Mouse (Mus musculus): ENCODE data around the gene Gm14399.
"Not testable (repeated sequence)": the region's sequence is repeated elsewhere in the genome, so short reads cannot be mapped to it uniquely, and the experiment has no call there.

Gene Gm14399

DNA sequence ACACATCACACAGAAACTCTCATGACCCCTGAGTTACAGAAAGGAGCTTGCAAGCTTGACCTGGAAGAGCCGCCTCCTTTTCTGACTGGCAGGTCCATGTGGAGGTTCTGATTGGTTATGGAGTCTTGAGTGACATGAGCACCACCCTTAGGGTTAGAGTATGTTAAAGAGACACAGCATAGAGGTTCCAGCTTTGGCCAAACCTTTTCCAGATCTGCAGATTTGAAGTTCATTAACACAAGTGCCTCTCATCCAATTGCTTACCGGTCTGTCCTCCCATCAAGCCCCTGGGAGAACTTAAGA is at the start of gene Gm14399:
TSS of gene Gm14399 (minus strand) at position 20 of the 303 bp plus-strand sequence.
- DNase-seq (ENCODE audit: extremely low spot score), result not testable (repeated sequence)

DNA sequence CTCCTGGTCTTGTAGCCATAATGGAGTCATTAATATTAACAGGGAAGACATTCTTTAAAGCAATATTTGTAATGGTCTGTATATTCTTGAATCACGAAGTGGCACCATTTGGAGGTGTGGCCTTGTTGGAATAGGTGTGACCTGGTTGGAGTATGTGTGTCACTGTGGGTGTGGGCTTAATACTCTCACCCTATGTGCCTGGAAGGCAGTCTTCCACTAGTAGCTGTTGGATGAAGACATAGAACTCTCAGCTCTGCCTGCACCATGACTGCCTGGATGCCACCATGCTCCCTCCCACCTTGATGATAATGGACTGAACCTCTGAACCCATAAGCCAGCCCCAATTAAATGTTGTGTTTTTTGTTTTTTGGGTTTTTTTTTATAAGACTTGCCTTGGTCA is 37.2 kb upstream of the Gm14399 start:
- DNase-seq (ENCODE audit: extremely low spot score), result not testable (repeated sequence)

DNA sequence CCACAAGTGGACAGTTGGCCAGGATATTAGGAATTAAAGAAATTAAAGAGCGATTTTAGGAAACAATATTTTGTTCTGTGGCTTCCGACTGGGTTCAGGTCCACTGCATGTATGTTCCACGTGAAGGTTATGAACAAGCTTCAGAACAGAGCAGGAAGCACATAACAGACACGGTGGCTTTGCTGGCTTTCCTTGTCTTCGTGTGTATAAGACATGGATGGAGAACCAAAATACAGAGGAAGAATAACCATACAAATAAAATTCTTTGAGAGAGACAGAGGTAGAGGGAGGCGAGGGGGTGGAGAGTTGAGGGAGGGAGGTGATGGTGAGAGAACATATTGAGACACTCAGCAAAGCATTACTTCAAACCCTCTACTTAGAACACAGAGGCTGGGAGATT is 34.5 kb upstream of the Gm14399 start:
- no peak for DNase-seq (ENCODE audit: extremely low spot score)

DNA sequence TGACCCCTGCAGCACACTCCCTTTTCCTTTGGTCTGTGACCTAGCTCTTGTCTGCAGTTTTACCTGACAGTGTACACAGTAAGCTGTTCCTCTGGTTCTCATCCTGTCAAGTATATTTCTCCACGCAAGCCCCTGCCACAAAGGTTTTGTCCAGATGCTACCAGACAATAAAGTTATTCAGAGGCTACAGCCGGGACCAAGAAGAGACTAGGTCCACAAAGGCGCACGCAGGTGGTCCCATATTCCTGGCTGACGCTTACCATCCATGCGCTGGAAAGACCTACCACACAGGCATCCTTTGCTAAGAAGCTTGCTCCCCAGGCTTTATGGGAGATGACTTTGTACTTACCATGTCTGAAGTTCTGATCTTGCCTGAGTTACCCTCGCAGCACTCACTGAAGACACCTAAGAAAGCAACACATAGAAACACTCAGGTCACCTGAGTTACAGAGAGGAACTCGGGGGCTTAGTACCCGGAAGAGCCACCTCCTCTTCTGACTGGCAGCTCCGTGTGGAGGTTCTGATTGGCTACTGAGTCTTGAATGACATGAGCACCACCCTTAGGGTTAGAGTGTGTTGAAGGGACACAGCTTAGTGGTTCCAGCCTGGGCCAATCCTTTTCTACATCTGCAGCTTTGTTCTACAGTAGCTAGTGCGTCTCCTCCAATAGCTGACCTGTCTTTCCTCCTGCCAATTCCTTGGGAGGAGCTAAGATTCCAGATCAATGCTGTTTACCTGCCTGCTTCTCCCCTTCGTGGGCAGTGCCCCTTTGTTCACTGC is 33.8 kb upstream of the Gm14399 start, which contains the start of gene Gm14443:
TSS of gene Gm14443 (minus strand) at position 471 of the 780 bp plus-strand sequence.
- not testable (repeated sequence) for DNase-seq (ENCODE audit: extremely low spot score)

DNA sequence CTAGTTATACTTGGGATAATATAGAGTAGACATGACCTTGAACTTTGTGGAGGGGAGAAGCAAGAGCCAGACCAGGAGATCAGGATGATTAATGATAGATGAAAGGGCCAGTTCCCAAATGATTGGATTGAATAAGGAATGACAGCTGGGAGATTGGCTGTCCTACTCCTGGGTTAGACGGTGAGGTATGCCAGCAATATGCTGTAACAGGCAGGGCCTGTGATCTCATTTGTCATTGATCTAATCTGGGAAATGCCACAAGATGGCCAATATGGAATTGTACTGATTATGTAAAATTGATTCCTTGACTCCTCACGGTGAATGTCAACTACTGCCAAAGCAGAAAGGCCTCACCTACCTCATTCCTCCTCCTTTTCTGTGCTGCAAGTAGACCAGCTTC is 32.2 kb upstream of the Gm14399 start:
- not testable (repeated sequence) for DNase-seq (ENCODE audit: extremely low spot score)

- not testable (repeated sequence) for DNase-seq (ENCODE audit: extremely low spot score)
Measured at GRCm38 (mm10) chr2:175172906-175173595, 31.2 kb upstream of the Gm14399 start.

- no peak for DNase-seq (ENCODE audit: extremely low spot score)
Measured at GRCm38 (mm10) chr2:175172123-175172522, 30.3 kb upstream of the Gm14399 start.

GRCm38 (mm10) chr2:175166870-175167269 is 25.1 kb upstream of the Gm14399 start:
- DNase-seq (ENCODE audit: extremely low spot score), result not testable (repeated sequence)

DNA sequence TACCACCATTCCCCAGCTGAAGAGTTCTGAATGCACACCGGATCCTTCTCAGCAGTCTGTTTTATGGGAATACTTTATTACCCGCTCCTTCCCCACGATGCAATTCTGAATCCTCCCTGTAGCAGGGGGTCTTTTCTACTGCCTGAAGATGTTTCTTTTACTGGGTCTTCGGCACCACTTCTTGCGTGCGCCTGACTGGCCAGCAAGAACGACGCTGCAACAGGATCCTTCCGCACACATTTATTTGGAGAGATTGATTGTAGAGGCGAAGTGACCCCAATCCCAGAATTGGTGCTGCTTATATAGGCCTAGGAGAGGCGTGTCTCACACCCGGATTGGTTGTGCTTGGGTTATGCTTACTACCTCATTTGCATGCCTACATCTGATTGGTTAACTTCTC is 23.3 kb upstream of the Gm14399 start:
- DNase-seq (ENCODE audit: extremely low spot score), result not testable (repeated sequence)

- not testable (repeated sequence) for DNase-seq (ENCODE audit: extremely low spot score)
Measured at GRCm38 (mm10) chr2:175161438-175161837, 19.6 kb upstream of the Gm14399 start.

DNA sequence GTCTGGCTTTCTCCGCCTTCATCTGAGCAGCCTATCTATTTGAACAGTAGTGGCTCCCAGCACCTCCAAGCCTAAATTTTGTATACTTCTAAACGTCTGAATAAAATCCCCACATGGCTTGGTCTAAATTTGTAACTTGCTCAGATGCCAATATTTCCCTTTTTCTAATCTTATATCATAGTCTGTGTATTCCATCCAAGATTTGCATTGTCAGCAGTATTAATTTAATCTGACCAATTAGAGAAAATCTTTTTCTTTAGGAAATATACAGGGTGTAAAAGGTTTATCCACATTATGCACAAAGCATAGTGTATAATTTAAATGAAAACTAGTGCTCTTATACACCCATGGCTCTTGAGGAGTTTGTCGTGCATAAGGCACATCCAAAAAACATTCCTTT is 16.8 kb upstream of the Gm14399 start:
- DNase-seq (ENCODE audit: extremely low spot score), result no peak

DNA sequence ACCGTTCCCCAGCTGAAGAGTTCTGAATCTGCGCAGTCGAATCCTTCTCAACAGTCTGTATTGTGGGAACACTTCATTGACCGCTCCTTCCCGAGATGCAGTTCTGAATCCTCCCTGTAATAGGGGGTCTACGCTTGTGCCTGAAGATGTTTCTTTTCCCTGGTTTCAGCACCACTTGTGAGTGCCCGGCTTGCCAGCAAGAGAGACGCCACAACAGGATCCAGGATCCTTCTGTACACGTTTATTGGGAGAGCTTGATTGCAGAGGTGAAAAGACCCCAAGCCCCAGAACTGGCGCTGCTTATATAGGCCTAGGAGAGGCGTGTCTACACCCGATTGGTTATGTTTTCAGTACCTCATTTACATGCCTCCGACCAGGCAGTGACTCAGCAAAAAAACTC is 14.9 kb upstream of the Gm14399 start:
- DNase-seq (ENCODE audit: extremely low spot score), result no peak

- DNase-seq (ENCODE audit: extremely low spot score), result not testable (repeated sequence)
Measured at GRCm38 (mm10) chr2:175141118-175141992, 457 bp downstream of the Gm14399 start.

DNA sequence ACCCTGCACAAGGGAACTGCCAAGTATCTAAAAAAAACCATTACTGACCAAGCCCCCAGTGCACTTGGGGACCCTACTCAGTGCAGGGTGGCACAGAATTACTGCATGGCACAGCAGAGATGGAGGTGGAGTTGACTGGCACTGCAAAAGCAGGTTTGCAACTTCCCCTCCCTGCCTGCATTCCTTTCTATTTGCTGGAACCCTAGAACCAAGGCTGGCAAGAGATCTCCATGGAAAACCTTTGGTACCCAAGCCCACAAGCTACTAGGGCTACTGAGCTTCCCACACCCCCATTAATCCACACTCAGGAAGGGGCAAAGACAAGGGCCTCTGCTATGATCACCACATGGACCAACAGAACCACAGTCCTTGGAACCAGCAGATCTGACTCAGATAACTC is 1.2 kb downstream of the Gm14399 start:
- DNase-seq (ENCODE audit: extremely low spot score), result not testable (repeated sequence)
